Mouse (Mus musculus) small intestine, adult 2 months (tissue): ENCODE data around the gene Mindy4b-ps. TPM values are rescaled to one million over a fixed set of nuclear protein-coding genes. Genes with fewer than 3 reads are reported as not detected.

Source experiments
- H3K27ac ChIP-seq: fragments of 200-500 bp; 2 replicates; pipeline ENCODE4 v1.5.1; 2012; ENCODE audit warnings: low read depth, low read length, control low read depth, inconsistent platforms; ENCODE audit not compliant: insufficient read depth
- H3K27me3 ChIP-seq: fragments of 200-500 bp; 2 replicates; pipeline ENCODE4 v1.6.1; 2012; ENCODE audit warnings: mild to moderate bottlenecking, moderate library complexity, low read length, inconsistent platforms; ENCODE audit not compliant: control insufficient read depth, insufficient read depth
- H3K36me3 ChIP-seq: fragments of 200-500 bp; 2 replicates; pipeline ENCODE4 v1.6.1; 2012; ENCODE audit warnings: mild to moderate bottlenecking, low read length, control low read depth, inconsistent platforms; ENCODE audit not compliant: control insufficient read depth, insufficient read depth
- H3K4me1 ChIP-seq: fragments of 200-500 bp; 2 replicates; pipeline ENCODE4 v1.6.1; 2012; ENCODE audit warnings: low read length, inconsistent platforms, mixed read lengths; ENCODE audit not compliant: control insufficient read depth, insufficient read depth, insufficient read length
- H3K4me3 ChIP-seq: fragments of 200-500 bp; 2 replicates; pipeline ENCODE4 v1.5.1; 2012; ENCODE audit warnings: low read depth, mild to moderate bottlenecking, control low read depth, inconsistent platforms, low read length, moderate library complexity
- CTCF ChIP-seq: fragments of 200-500 bp; IDR thresholded peaks from 2 replicates; pipeline ENCODE4 v1.5.1; 2012; ENCODE audit warnings: low read depth, mild to moderate bottlenecking, control low read depth, inconsistent platforms, low read length, moderate library complexity, mixed read lengths; ENCODE audit not compliant: insufficient replicate concordance, insufficient read length; ENCODE audit errors: extremely low read depth
- POLR2A ChIP-seq: fragments of 200-500 bp; IDR thresholded peaks from 2 replicates; pipeline ENCODE4 v1.6.1; 2012; ENCODE audit warnings: low read depth, mild to moderate bottlenecking, control low read depth, inconsistent platforms, low read length, moderate library complexity
- WGBS: fragments of 180-500 bp; shearing (Covaris S2); methylation state at CpG from one replicate; pipeline ENCODE4 v1.1.7; 2018; 5-methylcytosine and 5-hydroxymethylcytosine counted together
- polyA plus RNA-seq: library from polyadenylated mRNA; depleted of rRNA; stranded (reverse); fragments of >200 nt; gene quantifications from 2 replicates; pipeline ENCODE4 v1.2.3, GENCODE M21; 2012

Mindy4b-ps gene
- polyA plus RNA-seq, 1 experiment, result not detected

GRCm38 (mm10) chr3:58784219-58785092, 37.7 kb downstream of the Mindy4b-ps start:
- no peak overlapping the region for H3K27ac ChIP-seq
- WGBS, result 34% methylated on average over 8 of the region's 8 CpGs
- TF ChIP-seq POLR2A (no peak), CTCF (no peak)
- no peak overlapping the region for H3K4me3 ChIP-seq
- no peaks in the 10 kb centered on the region for H3K36me3 ChIP-seq
- no peaks in the 10 kb centered on the region for H3K4me1 ChIP-seq
- no peaks in the 10 kb centered on the region for H3K27me3 ChIP-seq

- H3K36me3 ChIP-seq, result no peaks in the 10 kb centered on the region
- WGBS, result 52% methylated on average over 8 of the region's 8 CpGs
- no peak for TF ChIP-seq CTCF
- TF ChIP-seq POLR2A, result no peak
- no peaks in the 10 kb centered on the region for H3K27me3 ChIP-seq
- no peak overlapping the region for H3K27ac ChIP-seq
- H3K4me3 ChIP-seq, result no peak overlapping the region
- H3K4me1 ChIP-seq, result no peaks in the 10 kb centered on the region
Observed at GRCm38 (mm10) chr3:58783602-58784218, 38.4 kb downstream of the Mindy4b-ps start.

DNA sequence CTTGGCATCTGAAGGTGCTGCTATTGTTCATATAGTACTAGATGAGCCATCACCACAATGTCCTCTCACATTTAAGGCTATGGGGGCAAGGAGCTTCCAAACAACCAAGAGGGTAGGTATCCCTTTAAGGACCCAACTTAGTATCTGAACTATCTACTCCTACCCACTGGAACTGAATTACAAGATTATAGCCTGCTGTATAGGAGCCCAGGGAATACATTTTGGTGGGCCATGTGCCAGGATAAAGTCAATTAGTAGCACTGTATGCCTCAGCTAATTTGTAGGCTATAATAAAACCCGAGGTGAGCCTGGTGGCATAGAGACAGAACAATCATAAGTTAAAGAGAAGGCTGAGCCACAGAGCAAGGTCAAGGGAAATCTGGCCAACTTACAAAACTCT, 65.7 kb downstream of the Mindy4b-ps start:
- H3K4me1 ChIP-seq, result no peaks in the 10 kb centered on the region
- no peak overlapping the region for H3K27ac ChIP-seq
- H3K4me3 ChIP-seq, result no peak overlapping the region
- no peaks in the 10 kb centered on the region; the same call in 1 of the 2 replicates for H3K27me3 ChIP-seq
- no peaks in the 10 kb centered on the region for H3K36me3 ChIP-seq
- 53% methylated on average over 1 of the region's 1 CpGs for WGBS
- TF ChIP-seq CTCF, result no peak

DNA sequence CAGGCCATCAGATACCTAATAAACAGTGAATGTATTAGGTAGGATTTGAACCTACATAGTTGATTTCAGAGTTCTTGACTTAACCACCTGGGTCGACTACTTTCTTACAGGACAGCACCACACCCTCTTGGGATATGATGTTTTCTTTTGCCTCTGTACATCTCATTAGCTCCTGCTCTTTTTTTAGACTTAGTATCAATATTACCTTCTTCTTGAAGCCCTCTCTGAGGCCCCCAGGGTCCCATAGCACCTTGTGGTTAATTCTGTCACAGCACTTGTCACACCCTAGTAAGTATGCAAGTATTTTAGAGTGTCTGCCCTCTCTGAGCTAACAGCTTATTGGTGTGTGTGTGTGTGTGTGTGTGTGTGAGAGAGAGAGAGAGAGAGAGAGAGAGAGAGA, 66.3 kb downstream of the Mindy4b-ps start:
- WGBS, result 69% methylated on average over 1 of the region's 1 CpGs
- TF ChIP-seq POLR2A, result no peak
- no peak for TF ChIP-seq CTCF
- no peaks in the 10 kb centered on the region; the same call in 1 of the 2 replicates for H3K27me3 ChIP-seq
- no peaks in the 10 kb centered on the region for H3K36me3 ChIP-seq
- H3K4me1 ChIP-seq, result no peaks in the 10 kb centered on the region
- H3K27ac ChIP-seq, result no peak overlapping the region
- H3K4me3 ChIP-seq, result no peak overlapping the region

DNA sequence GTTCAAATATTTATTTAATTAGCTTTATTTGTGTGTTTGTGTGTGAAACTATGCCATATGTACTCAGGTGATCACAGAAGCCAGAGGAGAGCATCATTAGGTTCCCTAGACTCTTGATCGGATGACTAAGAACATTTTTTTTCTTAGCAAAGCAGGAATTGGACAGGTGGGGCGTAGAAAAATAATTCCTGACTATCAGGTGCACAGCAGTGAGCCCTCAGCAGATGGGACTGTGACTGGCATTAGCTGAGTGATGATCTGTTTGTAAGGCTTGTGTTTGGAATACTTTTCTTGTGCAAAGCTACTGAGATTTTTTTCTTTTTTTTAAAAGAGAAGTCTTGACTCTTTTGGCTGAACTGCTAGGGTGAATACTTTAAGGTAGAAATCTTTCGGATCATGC, 67.8 kb downstream of the Mindy4b-ps start:
- no peaks in the 10 kb centered on the region for H3K36me3 ChIP-seq
- no peaks in the 10 kb centered on the region for H3K27me3 ChIP-seq
- TF ChIP-seq POLR2A, result no peak
- TF ChIP-seq CTCF, result no peak
- 77% methylated on average over 3 of the region's 3 CpGs for WGBS
- H3K4me1 ChIP-seq, result no peaks in the 10 kb centered on the region
- no peak overlapping the region for H3K27ac ChIP-seq
- no peak overlapping the region for H3K4me3 ChIP-seq

DNA sequence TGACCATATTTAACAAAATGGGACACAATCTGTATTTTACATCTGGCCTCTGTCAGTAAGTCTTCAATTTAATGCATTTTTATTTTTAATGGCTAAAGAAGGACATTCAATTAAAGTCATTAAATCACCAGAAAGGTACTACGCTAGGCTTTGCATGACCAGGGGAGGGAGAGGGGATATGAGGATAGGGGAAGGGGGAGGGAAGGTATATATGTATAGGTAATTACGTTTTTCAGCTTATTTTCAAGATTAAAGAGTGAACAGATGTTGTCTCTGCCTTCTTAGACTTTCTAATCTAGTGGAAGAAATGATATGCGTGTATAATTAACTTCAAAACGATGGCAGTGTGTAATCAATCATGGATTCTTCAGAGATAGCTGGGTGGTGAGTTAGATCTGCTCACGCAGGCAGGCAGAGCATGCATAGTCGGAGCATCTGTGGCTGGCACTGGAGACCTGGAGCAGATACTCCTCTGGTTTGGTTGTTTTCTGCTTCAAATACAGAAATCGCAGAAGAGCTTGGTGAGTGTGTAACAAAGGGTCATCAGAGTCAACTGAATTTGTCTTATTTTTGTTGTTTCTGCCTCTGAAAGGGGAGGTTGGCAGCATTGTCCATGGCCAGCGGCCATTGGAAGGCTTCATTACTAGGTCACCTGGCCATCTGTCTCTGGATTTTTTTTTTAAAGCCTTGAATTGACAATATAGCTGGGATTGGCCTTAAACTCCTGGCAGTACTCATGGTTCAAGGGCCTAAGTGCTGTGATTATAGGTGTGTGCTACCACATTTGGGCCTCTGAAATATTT, 70.1 kb downstream of the Mindy4b-ps start:
- H3K27me3 ChIP-seq, result no peaks in the 10 kb centered on the region
- no peak overlapping the region for H3K4me3 ChIP-seq
- H3K27ac ChIP-seq, result no peak overlapping the region
- H3K36me3 ChIP-seq, result no peaks in the 10 kb centered on the region
- H3K4me1 ChIP-seq, result no peaks in the 10 kb centered on the region
- 71% methylated on average over 8 of the region's 8 CpGs for WGBS
- TF ChIP-seq POLR2A (no peak), CTCF (no peak)

GRCm38 (mm10) chr3:58748724-58749123, 73.4 kb downstream of the Mindy4b-ps start:
- Histone ChIP-seq H3K4me1 (no peaks in the 10 kb centered on the region), H3K36me3 (no peaks in the 10 kb centered on the region), H3K27me3 (no peaks in the 10 kb centered on the region), H3K4me3 (no peak overlapping the region), H3K27ac (no peak overlapping the region)
- TF ChIP-seq POLR2A, result no peak
- no peak for TF ChIP-seq CTCF
